Mouse (Mus musculus) embryonic facial prominence, embryonic 10.5 days (tissue): ENCODE data around the gene Arhgef19. TPM values are rescaled to one million over a fixed set of nuclear protein-coding genes. Genes with fewer than 3 reads are reported as not detected.

Experiments
- DNase-seq: peaks from one replicate; pipeline ENCODE4 v3.0.0-alpha.2; 2017; ENCODE audit warnings: low spot score
- H3K27ac ChIP-seq: fragments of 300-500 bp; sonication (generic); replicated peaks from 2 replicates; pipeline ENCODE4 v1.5.1; 2016; ENCODE audit warnings: mild to moderate bottlenecking
- H3K27me3 ChIP-seq: fragments of 300-500 bp; sonication (generic); replicated peaks from 2 replicates; pipeline ENCODE4 v1.6.1; 2016; ENCODE audit warnings: low read depth, mild to moderate bottlenecking; ENCODE audit not compliant: poor library complexity, severe bottlenecking
- H3K36me3 ChIP-seq: fragments of 300-500 bp; sonication (generic); replicated peaks from 2 replicates; pipeline ENCODE4 v1.6.1; 2016; ENCODE audit warnings: mild to moderate bottlenecking, moderate library complexity
- H3K4me1 ChIP-seq: fragments of 300-500 bp; sonication (generic); 2 replicates; pipeline ENCODE4 v1.6.1; 2016
- H3K4me3 ChIP-seq: fragments of 300-500 bp; sonication (generic); 2 replicates; pipeline ENCODE4 v1.5.1; 2016; ENCODE audit warnings: mild to moderate bottlenecking, moderate library complexity
- H3K9me3 ChIP-seq: fragments of 300-500 bp; sonication (generic); 2 replicates; pipeline ENCODE4 v1.6.1; 2016; ENCODE audit warnings: mild to moderate bottlenecking
- WGBS: fragments of 180-500 bp; shearing (Covaris S2); methylation state at CpG from one replicate; pipeline ENCODE4 v1.1.7; 2016; 5-methylcytosine and 5-hydroxymethylcytosine counted together
- polyA plus RNA-seq: library from polyadenylated mRNA; unstranded; fragments of >200 nt; fragmentation: Nextera tagmentation; extraction: Ambion mirVana; gene quantifications from 2 replicates; pipeline ENCODE4 v1.2.1, GENCODE M21; 2016

Arhgef19 gene
- polyA plus RNA-seq, 1 experiment from 2014 or later, result 8.7 TPM

GRCm38 (mm10) chr4:141301116-141301553, 61.8 kb downstream of the Arhgef19 start, which contains the start of gene Epha2:
TSS of gene Epha2 (plus strand) at chr4:141301240.
- WGBS, result under 1% methylated on average over 35 of the region's 35 CpGs
- peak within 1 kb of the TSS; percentile 73 for H3K4me3 ChIP-seq
- peak; percentile 89 for DNase-seq
- no peaks in the 10 kb centered on the region for H3K36me3 ChIP-seq
- peak within 1 kb of the TSS; percentile 81 for H3K27ac ChIP-seq
- no peaks in the 10 kb centered on the region for H3K9me3 ChIP-seq
- H3K27me3 ChIP-seq, result peaks cover 100% of the 10 kb centered on the region
- H3K4me1 ChIP-seq, result peaks cover 65% of the 10 kb centered on the region

GRCm38 (mm10) chr4:141301591-141302427, 62.5 kb downstream of the Arhgef19 start:
- Histone ChIP-seq H3K27ac (peak overlapping the region; percentile 81), H3K27me3 (peaks cover 100% of the 10 kb centered on the region), H3K9me3 (no peaks in the 10 kb centered on the region), H3K4me3 (peak overlapping the region; percentile 73), H3K4me1 (peaks cover 67% of the 10 kb centered on the region), H3K36me3 (no peaks in the 10 kb centered on the region)
- DNase-seq, result no peak
- under 1% methylated on average over 51 of the region's 51 CpGs for WGBS

- peaks cover 72% of the 10 kb centered on the region for H3K4me1 ChIP-seq
- H3K4me3 ChIP-seq, result peak overlapping the region; percentile 73
- H3K27ac ChIP-seq, result peak overlapping the region; percentile 81; the same call in 1 of the 2 replicates
- DNase-seq, result no peak
- H3K27me3 ChIP-seq, result peaks cover 92% of the 10 kb centered on the region
- peaks cover 3% of the 10 kb centered on the region; the same call in 1 of the 2 replicates for H3K36me3 ChIP-seq
- 6% methylated on average over 27 of the region's 27 CpGs for WGBS
- no peaks in the 10 kb centered on the region for H3K9me3 ChIP-seq
Observed at GRCm38 (mm10) chr4:141302428-141303401, 63.4 kb downstream of the Arhgef19 start.

- H3K4me3 ChIP-seq, result peak overlapping the region; percentile 73
Observed at GRCm38 (mm10) chr4:141303402-141304222, 64.3 kb downstream of the Arhgef19 start.

GRCm38 (mm10) chr4:141304223-141304611, 64.9 kb downstream of the Arhgef19 start:
- no peak overlapping the region for H3K4me3 ChIP-seq
- H3K27ac ChIP-seq, result no peak overlapping the region
- peaks cover 79% of the 10 kb centered on the region for H3K4me1 ChIP-seq
- H3K27me3 ChIP-seq, result peaks cover 79% of the 10 kb centered on the region
- DNase-seq, result no peak
- no peaks in the 10 kb centered on the region for H3K9me3 ChIP-seq
- whole genome bisulfite sequencing, result 70% methylated on average over 4 of the region's 4 CpGs
- peaks cover 14% of the 10 kb centered on the region for H3K36me3 ChIP-seq

More at GRCm38 (mm10) chr4:141303402-141304222, 64.3 kb downstream of the Arhgef19 start:
- H3K27ac ChIP-seq, result no peak overlapping the region
- 48% methylated on average over 7 of the region's 7 CpGs for WGBS
- H3K36me3 ChIP-seq, result peaks cover 8% of the 10 kb centered on the region
- peaks cover 83% of the 10 kb centered on the region for H3K27me3 ChIP-seq
- DNase-seq, result no peak
- H3K4me1 ChIP-seq, result peaks cover 73% of the 10 kb centered on the region
- H3K9me3 ChIP-seq, result no peaks in the 10 kb centered on the region

GRCm38 (mm10) chr4:141306057-141306456, 66.8 kb downstream of the Arhgef19 start:
- Histone ChIP-seq H3K4me3 (no peak overlapping the region), H3K9me3 (no peaks in the 10 kb centered on the region), H3K27me3 (peaks cover 64% of the 10 kb centered on the region), H3K4me1 (peaks cover 79% of the 10 kb centered on the region), H3K36me3 (peaks cover 14% of the 10 kb centered on the region), H3K27ac (peak overlapping the region; percentile 41)
- no peak for DNase-seq
- WGBS, result 33% methylated on average over 8 of the region's 8 CpGs

Other genes starting within 250 kb of the Arhgef19 start
- gene Mfap2, start 229.1 kb upstream of the Arhgef19 start, polyA plus RNA-seq, result 399 and 480 TPM in 2 replicates
- gene Crocc, start 178.9 kb upstream of the Arhgef19 start, polyA plus RNA-seq, result 11.0 and 11.3 TPM in 2 replicates
- 65.6 and 69.4 TPM in 2 replicates for gene Necap2, start 161.1 kb upstream of the Arhgef19 start, polyA plus RNA-seq
- 0.05 and 0.11 TPM in 2 replicates for gene Spata21, start 151.2 kb upstream of the Arhgef19 start, polyA plus RNA-seq
- 37.4 and 39.0 TPM in 2 replicates for gene Szrd1, start 99.7 kb upstream of the Arhgef19 start, polyA plus RNA-seq
- gene Fbxo42, start 91.6 kb upstream of the Arhgef19 start, polyA plus RNA-seq, result 29.3 and 30.6 TPM in 2 replicates
- 8.4 and 8.5 TPM in 2 replicates for gene Rsg1, start 25.5 kb upstream of the Arhgef19 start, polyA plus RNA-seq
- 2.4 and 3.0 TPM in 2 replicates for gene Epha2, start 61.7 kb downstream of the Arhgef19 start, polyA plus RNA-seq
- 0.28 and 0.44 TPM in 2 replicates for gene Fam131c, start 128.7 kb downstream of the Arhgef19 start, polyA plus RNA-seq
- 0.21 and 0.37 TPM in 2 replicates for gene Clcnka, start 159.2 kb downstream of the Arhgef19 start, polyA plus RNA-seq
- gene Clcnkb, start 176.5 kb downstream of the Arhgef19 start, polyA plus RNA-seq, result 0.15 TPM in 1 of 2 replicates, not detected in the other
- gene Hspb7, start 181.3 kb downstream of the Arhgef19 start, polyA plus RNA-seq, result 0.15 TPM in 1 of 2 replicates, not detected in the other
- gene Srarp, start 196.6 kb downstream of the Arhgef19 start, polyA plus RNA-seq, result not detected in 2 replicates
- gene Zbtb17, start 205.2 kb downstream of the Arhgef19 start, polyA plus RNA-seq, result 59.6 and 62.3 TPM in 2 replicates